Mouse (Mus musculus): ENCODE results near the gene Eef2kmt. TPM values are rescaled to one million over a fixed set of nuclear protein-coding genes. Genes with fewer than 3 reads are reported as not detected.

Eef2kmt gene
- total and polyA plus RNA-seq, 2 experiments from 2014 or later, result 8.4 to 22.0 TPM

- H3K4me1 ChIP-seq (ENCODE audit: insufficient read depth, low read length), result no peaks in the 10 kb centered on the region
- H3K9me3 ChIP-seq (ENCODE audit: low read length), result no peaks in the 10 kb centered on the region
- ATAC-seq, result no peak
- 0 out of 2 replicates have a peak, but pooled peaks cover 4% of the 10 kb centered on the region for H3K27me3 ChIP-seq (ENCODE audit: insufficient read depth, low read length)
- no peak within 1 kb of the TSS for H3K4me3 ChIP-seq (ENCODE audit: low read length)
- H3K36me3 ChIP-seq (ENCODE audit: insufficient read depth, low read length), result no peaks in the 10 kb centered on the region
- no peak within 1 kb of the TSS; the same call in 1 of the 2 replicates for H3K27ac ChIP-seq
- WGBS, result 79% methylated on average over 6 of the region's 6 CpGs
- no peak within 1 kb of the TSS for H3K4me2 ChIP-seq (ENCODE audit: low read depth, low read length)
- no peak for TF ChIP-seq CTCF (IDR thresholded peaks at IDR 0.05; ENCODE audit: low read depth)
- H3K9ac ChIP-seq (replicated peaks; ENCODE audit: low read length), result no peak within 1 kb of the TSS
- no peak for DNase-seq (ENCODE audit: low spot score)
Observed at GRCm38 (mm10) chr16:5222140-5222539, 33.6 kb downstream of the Eef2kmt start, which contains the start of gene AU021092. Gene AU021092 (minus strand): TSS chr16:5222299.

GRCm38 (mm10) chr16:5221403-5221802, 34.4 kb downstream of the Eef2kmt start:
- no peak for TF ChIP-seq CTCF (IDR thresholded peaks at IDR 0.05; ENCODE audit: low read depth)
- H3K27me3 ChIP-seq (ENCODE audit: insufficient read depth, low read length), result 0 out of 2 replicates have a peak, but pooled peaks cover 4% of the 10 kb centered on the region
- H3K4me2 ChIP-seq (ENCODE audit: low read depth, low read length), result no peak overlapping the region
- ATAC-seq (no peak), DNase-seq (ENCODE audit: low spot score) (no peak)
- H3K4me3 ChIP-seq (ENCODE audit: low read length), result no peak overlapping the region
- no peak overlapping the region for H3K9ac ChIP-seq (replicated peaks; ENCODE audit: low read length)
- WGBS, result 34% methylated on average over 4 of the region's 4 CpGs
- H3K4me1 ChIP-seq (ENCODE audit: insufficient read depth, low read length), result no peaks in the 10 kb centered on the region
- no peak overlapping the region for H3K27ac ChIP-seq
- no peaks in the 10 kb centered on the region for H3K9me3 ChIP-seq (ENCODE audit: low read length)
- H3K36me3 ChIP-seq (ENCODE audit: insufficient read depth, low read length), result no peaks in the 10 kb centered on the region

GRCm38 (mm10) chr16:5217341-5218133, 38.2 kb downstream of the Eef2kmt start:
- Histone ChIP-seq H3K9me3 (ENCODE audit: low read length) (no peaks in the 10 kb centered on the region), H3K27ac (no peak overlapping the region), H3K4me3 (ENCODE audit: low read length) (no peak overlapping the region), H3K36me3 (ENCODE audit: insufficient read depth, low read length) (no peaks in the 10 kb centered on the region), H3K4me2 (ENCODE audit: low read depth, low read length) (no peak overlapping the region), H3K27me3 (ENCODE audit: insufficient read depth, low read length) (0 out of 2 replicates have a peak, but pooled peaks cover 4% of the 10 kb centered on the region), H3K4me1 (ENCODE audit: insufficient read depth, low read length) (no peaks in the 10 kb centered on the region), H3K9ac (replicated peaks; ENCODE audit: low read length) (no peak overlapping the region)
- ATAC-seq (no peak), DNase-seq (ENCODE audit: low spot score) (no peak)
- whole genome bisulfite sequencing, result 63% methylated on average over 5 of the region's 5 CpGs
- no peak for TF ChIP-seq CTCF (IDR thresholded peaks at IDR 0.05; ENCODE audit: low read depth)

GRCm38 (mm10) chr16:5216686-5217085, 39.1 kb downstream of the Eef2kmt start:
- no peak for ATAC-seq
- 70% methylated on average over 6 of the region's 6 CpGs for WGBS
- no peak overlapping the region for H3K4me2 ChIP-seq (ENCODE audit: low read depth, low read length)
- no peak overlapping the region for H3K4me3 ChIP-seq (ENCODE audit: low read length)
- no peak for TF ChIP-seq CTCF (IDR thresholded peaks at IDR 0.05; ENCODE audit: low read depth)
- no peaks in the 10 kb centered on the region for H3K36me3 ChIP-seq (ENCODE audit: insufficient read depth, low read length)
- H3K27ac ChIP-seq, result no peak overlapping the region
- H3K4me1 ChIP-seq (ENCODE audit: insufficient read depth, low read length), result no peaks in the 10 kb centered on the region
- no peak overlapping the region for H3K9ac ChIP-seq (replicated peaks; ENCODE audit: low read length)
- H3K27me3 ChIP-seq (ENCODE audit: insufficient read depth, low read length), result no peaks in the 10 kb centered on the region
- no peaks in the 10 kb centered on the region for H3K9me3 ChIP-seq (ENCODE audit: low read length)
- no peak for DNase-seq (ENCODE audit: low spot score)

GRCm38 (mm10) chr16:5214126-5214525, 41.7 kb downstream of the Eef2kmt start:
- ATAC-seq, result no peak
- DNase-seq (ENCODE audit: low spot score), result no peak
- 94% methylated on average over 2 of the region's 2 CpGs for WGBS

GRCm38 (mm10) chr16:5212150-5212549, 43.6 kb downstream of the Eef2kmt start:
- Histone ChIP-seq H3K27ac (no peak overlapping the region), H3K9me3 (ENCODE audit: low read length) (no peaks in the 10 kb centered on the region), H3K4me2 (ENCODE audit: low read depth, low read length) (no peak overlapping the region), H3K4me3 (ENCODE audit: low read length) (no peak overlapping the region), H3K36me3 (ENCODE audit: insufficient read depth, low read length) (no peaks in the 10 kb centered on the region), H3K4me1 (ENCODE audit: insufficient read depth, low read length) (no peaks in the 10 kb centered on the region), H3K27me3 (ENCODE audit: insufficient read depth, low read length) (0 out of 2 replicates have a peak, but pooled peaks cover 3% of the 10 kb centered on the region), H3K9ac (replicated peaks; ENCODE audit: low read length) (no peak overlapping the region)
- TF ChIP-seq CTCF (IDR thresholded peaks at IDR 0.05; ENCODE audit: low read depth), result no peak
- no peak for DNase-seq (ENCODE audit: low spot score)
- WGBS, result 87% methylated on average over 3 of the region's 3 CpGs
- no peak for ATAC-seq

More at GRCm38 (mm10) chr16:5214126-5214525, 41.7 kb downstream of the Eef2kmt start:
- Histone ChIP-seq H3K27ac (no peak overlapping the region), H3K9ac (replicated peaks; ENCODE audit: low read length) (no peak overlapping the region), H3K4me1 (ENCODE audit: insufficient read depth, low read length) (no peaks in the 10 kb centered on the region), H3K4me2 (ENCODE audit: low read depth, low read length) (no peak overlapping the region), H3K27me3 (ENCODE audit: insufficient read depth, low read length) (0 out of 2 replicates have a peak, but pooled peaks cover 3% of the 10 kb centered on the region), H3K36me3 (ENCODE audit: insufficient read depth, low read length) (no peaks in the 10 kb centered on the region), H3K4me3 (ENCODE audit: low read length) (no peak overlapping the region), H3K9me3 (ENCODE audit: low read length) (no peaks in the 10 kb centered on the region)
- TF ChIP-seq CTCF (IDR thresholded peaks at IDR 0.05; ENCODE audit: low read depth), result no peak

GRCm38 (mm10) chr16:5210365-5210764, 45.4 kb downstream of the Eef2kmt start:
- H3K9ac ChIP-seq (replicated peaks; ENCODE audit: low read length), result no peak overlapping the region
- WGBS, result 73% methylated on average over 2 of the region's 2 CpGs

More at GRCm38 (mm10) chr16:5210365-5210764, 45.4 kb downstream of the Eef2kmt start:
- H3K4me1 ChIP-seq (ENCODE audit: insufficient read depth, low read length), result no peaks in the 10 kb centered on the region
- H3K4me3 ChIP-seq (ENCODE audit: low read length), result no peak overlapping the region
- no peaks in the 10 kb centered on the region for H3K36me3 ChIP-seq (ENCODE audit: insufficient read depth, low read length)
- DNase-seq (ENCODE audit: low spot score) (no peak), ATAC-seq (no peak)
- TF ChIP-seq CTCF (IDR thresholded peaks at IDR 0.05; ENCODE audit: low read depth), result no peak
- H3K4me2 ChIP-seq (ENCODE audit: low read depth, low read length), result no peak overlapping the region
- 0 out of 2 replicates have a peak, but pooled peaks cover 3% of the 10 kb centered on the region for H3K27me3 ChIP-seq (ENCODE audit: insufficient read depth, low read length)
- H3K9me3 ChIP-seq (ENCODE audit: low read length), result no peaks in the 10 kb centered on the region
- H3K27ac ChIP-seq, result no peak overlapping the region

All from hindbrain, postnatal 0 days (tissue).